Mouse (Mus musculus) CH12.LX (cell line): ENCODE data around the gene Lyz1. TPM values are rescaled to one million over a fixed set of nuclear protein-coding genes. Genes with fewer than 3 reads are reported as not detected.

Experiments
- DNase-seq: peaks from one replicate; pipeline ENCODE4 v3.0.0-alpha.2; 2013; ENCODE audit errors: extremely low read depth
- H3K27ac ChIP-seq: 2 replicates; pipeline ENCODE4 v1.5.1; 2012; ENCODE audit warnings: low read depth, mild to moderate bottlenecking, control low read depth, moderate library complexity; ENCODE audit not compliant: insufficient read depth
- H3K27me3 ChIP-seq: replicated peaks from 2 replicates; pipeline ENCODE3; 2012; ENCODE audit warnings: inconsistent platforms
- H3K36me3 ChIP-seq, 2 experiments: replicated peaks in 1 of 2; 2 replicates each; pipeline versions ENCODE3 to v1.6.1; 2012; ENCODE audit warnings: inconsistent platforms in 1 of 2, low read length in 1 of 2, mild to moderate bottlenecking in 1 of 2, mixed read lengths in 1 of 2, moderate library complexity in 1 of 2; ENCODE audit not compliant: control insufficient read depth in 1 of 2, insufficient read depth in 1 of 2
- H3K4me1 ChIP-seq, 2 experiments: 2 replicates each; pipeline ENCODE4 v1.6.1; 2012; ENCODE audit warnings: inconsistent platforms in 1 of 2, moderate library complexity in 1 of 2; ENCODE audit not compliant: insufficient read depth in 2 of 2, control insufficient read depth in 1 of 2
- H3K4me2 ChIP-seq: 2 replicates; pipeline ENCODE4 v1.6.1; 2012; ENCODE audit warnings: low read depth, mild to moderate bottlenecking, control low read depth; ENCODE audit not compliant: poor library complexity, insufficient read depth, severe bottlenecking
- H3K4me3 ChIP-seq, 3 experiments: fragments of 150-350 bp in 1 of 3; sonication (generic) in 1 of 3; replicated peaks in 1 of 3; 2 replicates each; pipeline versions ENCODE3 to v1.5.1; 2011 to 2012; ENCODE audit warnings: low read depth in 2 of 3, low read length in 2 of 3, mild to moderate bottlenecking in 2 of 3, moderate library complexity in 2 of 3, control low read depth in 1 of 3, improper control_type of control experiment in 1 of 3, inconsistent platforms in 1 of 3, mixed read lengths in 1 of 3; ENCODE audit not compliant: poor library complexity in 1 of 3
- H3K79me2 ChIP-seq: replicated peaks from 2 replicates; pipeline ENCODE4 v1.6.1; 2012; ENCODE audit warnings: mild to moderate bottlenecking, moderate library complexity; ENCODE audit not compliant: control insufficient read depth, poor library complexity, insufficient read depth, severe bottlenecking; ENCODE audit errors: extremely low read depth
- H3K9ac ChIP-seq: 2 replicates; pipeline ENCODE4 v1.6.1; 2012; ENCODE audit warnings: low read depth, mild to moderate bottlenecking, control low read depth, moderate library complexity; ENCODE audit not compliant: insufficient read depth
- H3K9me3 ChIP-seq: replicated peaks from 2 replicates; pipeline ENCODE3; 2012; ENCODE audit warnings: low read length, inconsistent platforms, mixed read lengths
- CHD1 ChIP-seq: IDR thresholded peaks from 2 replicates; pipeline ENCODE4 v1.6.1; 2012; ENCODE audit warnings: low read depth, low read length, improper control_type of control experiment, inconsistent platforms
- CTCF ChIP-seq, 2 experiments: IDR thresholded peaks in 1 of 2; conservative IDR thresholded peaks in 1 of 2; 2 replicates each; pipeline ENCODE4 v1.5.1; 2011 to 2012; ENCODE audit warnings: low read depth in 2 of 2, low read length in 2 of 2, improper control_type of control experiment in 1 of 2, inconsistent platforms in 1 of 2, mild to moderate bottlenecking in 1 of 2, moderate library complexity in 1 of 2
- EP300 ChIP-seq: IDR thresholded peaks from 2 replicates; pipeline ENCODE4 v1.6.1; 2011; ENCODE audit warnings: low read length, improper control_type of control experiment
- GABPA ChIP-seq: IDR thresholded peaks from 2 replicates; pipeline ENCODE4 v1.6.1; 2012; ENCODE audit warnings: low read depth, low read length, improper control_type of control experiment, inconsistent platforms; ENCODE audit not compliant: insufficient replicate concordance
- IRF4 ChIP-seq: IDR thresholded peaks from 2 replicates; pipeline ENCODE4 v1.6.1; 2014; ENCODE audit warnings: low read depth, mild to moderate bottlenecking, inconsistent platforms, low read length, improper control_type of control experiment
- JUND ChIP-seq: conservative IDR thresholded peaks from 2 replicates; pipeline ENCODE4 v1.6.1; 2011; ENCODE audit warnings: low read depth, low read length, improper control_type of control experiment
- MAZ ChIP-seq: IDR thresholded peaks from 2 replicates; pipeline ENCODE4 v1.6.1; 2012; ENCODE audit warnings: low read depth, mild to moderate bottlenecking, inconsistent platforms, low read length, improper control_type of control experiment, moderate library complexity
- MYC ChIP-seq: IDR thresholded peaks from 2 replicates; pipeline ENCODE4 v1.6.1; 2011; ENCODE audit warnings: low read depth, mild to moderate bottlenecking, improper control_type of control experiment, low read length
- NELFE ChIP-seq: IDR thresholded peaks from 2 replicates; pipeline ENCODE4 v1.6.1; 2011; ENCODE audit warnings: low read depth, low read length, improper control_type of control experiment
- NRF1 ChIP-seq: IDR thresholded peaks from 2 replicates; pipeline ENCODE4 v1.6.1; 2014; ENCODE audit warnings: low read depth, mild to moderate bottlenecking, inconsistent platforms, low read length, improper control_type of control experiment, moderate library complexity
- PAX5 ChIP-seq: IDR thresholded peaks from 2 replicates; pipeline ENCODE4 v1.6.1; 2012; ENCODE audit warnings: low read length, inconsistent platforms, mixed read lengths
- POLR2AphosphoS2 ChIP-seq: IDR thresholded peaks from 2 replicates; pipeline ENCODE4 v1.6.1; 2011; ENCODE audit warnings: low read depth, low read length, improper control_type of control experiment
- RCOR1 ChIP-seq: conservative IDR thresholded peaks from 2 replicates; pipeline ENCODE4 v1.6.1; 2012; ENCODE audit warnings: low read depth, mild to moderate bottlenecking, inconsistent platforms, low read length, improper control_type of control experiment
- SMC3 ChIP-seq: IDR thresholded peaks from 2 replicates; pipeline ENCODE4 v1.6.1; 2011; ENCODE audit warnings: low read depth, low read length, improper control_type of control experiment
- TCF12 ChIP-seq: IDR thresholded peaks from 2 replicates; pipeline ENCODE4 v1.6.1; 2014; ENCODE audit warnings: low read depth, mild to moderate bottlenecking, inconsistent platforms, low read length, improper control_type of control experiment
- UBTF ChIP-seq: IDR thresholded peaks from 2 replicates; pipeline ENCODE4 v1.6.1; 2012; ENCODE audit warnings: low read depth, mild to moderate bottlenecking, inconsistent platforms, low read length, improper control_type of control experiment, moderate library complexity
- ZKSCAN1 ChIP-seq: IDR thresholded peaks from 2 replicates; pipeline ENCODE4 v1.6.1; 2012; ENCODE audit warnings: low read depth, inconsistent platforms, low read length, improper control_type of control experiment, borderline replicate concordance
- ZMIZ1 ChIP-seq: IDR thresholded peaks from 2 replicates; pipeline ENCODE4 v1.6.1; 2012; ENCODE audit warnings: low read depth, mild to moderate bottlenecking, inconsistent platforms, low read length, improper control_type of control experiment
- dilution Hi-C: fragments of 300-500 bp; cut with MboI; formaldehyde crosslinking; loops from 2 replicates; pipeline ENCODE4 v1.14.3; 2020; ENCODE audit warnings: low sequenced_read_pairs; ENCODE audit not compliant: extremely low pct_unique_long_range_greater_than_20kb, extremely low pct_ligation_motif_present
- in situ Hi-C: fragments of 300-500 bp; cut with MboI; formaldehyde crosslinking; loops from 3 replicates; pipeline ENCODE4 v1.14.3; 2019; ENCODE audit warnings: low sequenced_read_pairs, low pct_ligation_motif_present, low pct_unique_long_range_greater_than_20kb, mixed read lengths
- polyA plus RNA-seq: library from polyadenylated mRNA; unstranded; fragments of >175 nt; gene quantifications from 2 replicates; pipeline ENCODE4 v1.2.1, GENCODE M21; 2012; ENCODE audit warnings: low read depth; ENCODE audit not compliant: insufficient read length
- total RNA-seq, 2 experiments: library from RNA; depleted of rRNA; stranded (reverse); fragments of 300-350 nt in 1 of 2; fragments of >200 nt in 1 of 2; gene quantifications; 2 replicates each; pipeline ENCODE4 v1.2.3; 2012 to 2014

Lyz1 gene
- total and polyA plus RNA-seq, 3 experiments = not detected

GRCm38 (mm10) chr10:117341029-117341428, 48.4 kb upstream of the Lyz1 start:
- in situ Hi-C loops (no loop called here), dilution Hi-C loops (no loop called here)
- no peak overlapping the region for H3K9ac ChIP-seq

GRCm38 (mm10) chr10:117339241-117339640, 46.6 kb upstream of the Lyz1 start:
- dilution Hi-C loops = no loop called here
- Histone ChIP-seq H3K27ac (no peak overlapping the region), H3K27me3 (no peaks in the 10 kb centered on the region), H3K36me3 (peaks cover 0 to 31% of the 10 kb centered on the region in 2 experiments), H3K4me2 (no peak overlapping the region), H3K79me2 (no peaks in the 10 kb centered on the region), H3K4me1 (peaks cover 0 to 22% of the 10 kb centered on the region in 2 experiments; a peak in 2 of 4 replicates), H3K9ac (no peak overlapping the region), H3K9me3 (no peaks in the 10 kb centered on the region)
- no peak for DNase-seq
- no peak for TF ChIP-seq GABPA
- no peak for TF ChIP-seq PAX5
- TF ChIP-seq MYC = no peak
- no peak for TF ChIP-seq JUND
- no peak for TF ChIP-seq UBTF
- no peak for TF ChIP-seq CTCF (conservative IDR thresholded peaks at IDR 0.05 in 1 of 2, IDR thresholded peaks at IDR 0.05 in 1 of 2; ENCODE audit: low read depth in 2 of 2, low read length in 2 of 2)
- TF ChIP-seq NELFE = no peak
- no peak for TF ChIP-seq SMC3
- no peak for TF ChIP-seq MAZ
- TF ChIP-seq ZMIZ1 = no peak
- TF ChIP-seq, all 38 proteins: peak for 0
- in situ Hi-C loops = no loop called here
- H3K4me3 ChIP-seq = no peak overlapping the region

More at GRCm38 (mm10) chr10:117341029-117341428, 48.4 kb upstream of the Lyz1 start:
- TF ChIP-seq RCOR1 (no peak), POLR2AphosphoS2 (no peak), MAZ (no peak), ZKSCAN1 (no peak), EP300 (no peak), NELFE (no peak), CHD1 (no peak), MYC (no peak), GABPA (no peak), TCF12 (no peak), NRF1 (no peak), IRF4 (no peak)
- H3K27ac ChIP-seq = no peak overlapping the region
- H3K36me3 ChIP-seq = peaks cover 0 to 38% of the 10 kb centered on the region in 2 experiments
- H3K27me3 ChIP-seq = no peaks in the 10 kb centered on the region
- H3K4me3 ChIP-seq = no peak overlapping the region
- peaks cover 0 to 13% of the 10 kb centered on the region in 2 experiments; a peak in 2 of 4 replicates for H3K4me1 ChIP-seq
- H3K9me3 ChIP-seq = no peaks in the 10 kb centered on the region
- H3K79me2 ChIP-seq = no peaks in the 10 kb centered on the region
- H3K4me2 ChIP-seq = no peak overlapping the region
- DNase-seq = no peak
